Mouse (Mus musculus): ENCODE results near the gene Nelfa.

DNA sequence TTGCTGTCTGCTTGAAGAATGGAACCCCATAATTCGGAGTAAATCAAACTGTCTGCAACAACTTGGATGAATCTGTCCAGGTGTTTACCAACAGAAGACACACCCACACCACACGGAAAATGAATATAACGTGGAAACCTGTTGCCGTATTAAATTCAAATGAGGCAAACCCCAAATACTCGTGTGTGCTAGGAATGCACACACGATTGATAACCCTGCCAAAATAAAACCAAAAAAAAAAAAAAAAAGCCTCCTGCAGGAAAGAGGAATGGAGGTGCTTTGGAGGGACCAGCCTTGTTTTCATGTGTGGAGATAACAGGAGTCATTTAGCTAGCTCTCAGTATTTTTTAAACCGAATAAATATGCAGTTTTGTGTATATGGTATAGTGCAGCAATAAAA is 1.3 kb downstream of the Nelfa start:
- TF ChIP-seq POLR2A (IDR thresholded peaks at IDR 0.05; ENCODE audit: low read depth, low read length) (no peak), CTCF (conservative IDR thresholded peaks at IDR 0.05; ENCODE audit: insufficient read depth, insufficient read length, low read depth, low read length) (no peak)
